Mouse (Mus musculus): ENCODE measurements around the gene Rps27a. TPM values are rescaled to one million over a fixed set of nuclear protein-coding genes. Genes with fewer than 3 reads are reported as not detected.
A peak's percentile ranks its signal among the peaks of the same experiment; 100 is the strongest.
"Not testable (repeated sequence)": the region's sequence is repeated elsewhere in the genome, so short reads cannot be mapped to it uniquely, and the experiment has no call there.

Gene Rps27a
- polyA plus RNA-seq, 1 experiment from 2014 or later, result 696 TPM

DNA sequence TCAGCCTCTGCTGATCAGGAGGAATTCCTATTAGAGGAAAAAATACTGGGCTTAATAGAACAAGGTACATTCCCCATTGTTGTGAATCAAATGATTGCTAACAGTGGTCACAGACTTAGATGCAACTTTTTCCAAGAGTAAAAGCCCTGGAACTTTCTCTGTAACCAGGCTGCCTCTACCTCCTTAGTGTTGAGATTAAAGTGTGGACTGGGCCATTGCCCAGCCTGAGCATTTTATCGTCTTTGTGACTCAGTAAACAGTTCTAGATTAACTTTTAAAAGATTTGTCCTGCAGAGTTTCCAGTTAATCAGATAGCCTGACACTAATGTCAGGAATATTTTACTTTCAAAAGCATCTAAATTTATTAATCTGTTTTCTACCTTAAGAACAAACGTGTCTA is 1.1 kb downstream of the Rps27a start:
- WGBS, result 21% methylated on average over 2 of the region's 2 CpGs
- Histone ChIP-seq H3K36me3 (peaks cover 37% of the 10 kb centered on the region), H3K27ac (no peak overlapping the region), H3K27me3 (no peaks in the 10 kb centered on the region), H3K4me2 (replicated peaks) (peak overlapping the region; percentile 73), H3K9ac (replicated peaks) (peak overlapping the region; percentile 83), H3K4me3 (replicated peaks) (peak overlapping the region; percentile 73), H3K9me3 (no peaks in the 10 kb centered on the region), H3K4me1 (replicated peaks) (peaks cover 17% of the 10 kb centered on the region)
- ATAC-seq, result no peak

GRCm38 (mm10) chr11:29546297-29546696 is 1.6 kb downstream of the Rps27a start:
- peak overlapping the region; percentile 73 for H3K4me2 ChIP-seq (replicated peaks)
- not testable (repeated sequence) for ATAC-seq

GRCm38 (mm10) chr11:29545150-29545752 is 2.7 kb downstream of the Rps27a start:
- H3K27ac ChIP-seq; H3K9ac ChIP-seq (replicated peaks); H3K9me3 ChIP-seq; H3K4me2 ChIP-seq (replicated peaks); H3K27me3 ChIP-seq; ATAC-seq; H3K4me3 ChIP-seq (replicated peaks): not testable (repeated sequence)
- H3K4me1 ChIP-seq (replicated peaks), result peaks cover 17% of the 10 kb centered on the region
- peaks cover 49% of the 10 kb centered on the region for H3K36me3 ChIP-seq
- 89% methylated on average over 4 of the region's 4 CpGs for WGBS

More at GRCm38 (mm10) chr11:29546297-29546696, 1.6 kb downstream of the Rps27a start:
- Histone ChIP-seq H3K4me3 (replicated peaks) (peak overlapping the region; percentile 73), H3K9ac (replicated peaks) (peak overlapping the region; percentile 83; the same call in 1 of the 2 replicates), H3K4me1 (replicated peaks) (peaks cover 17% of the 10 kb centered on the region), H3K36me3 (peaks cover 41% of the 10 kb centered on the region)
- H3K9me3 ChIP-seq, H3K27me3 ChIP-seq, H3K27ac ChIP-seq: not testable (repeated sequence)
- WGBS, result 98% methylated on average over 2 of the region's 2 CpGs

DNA sequence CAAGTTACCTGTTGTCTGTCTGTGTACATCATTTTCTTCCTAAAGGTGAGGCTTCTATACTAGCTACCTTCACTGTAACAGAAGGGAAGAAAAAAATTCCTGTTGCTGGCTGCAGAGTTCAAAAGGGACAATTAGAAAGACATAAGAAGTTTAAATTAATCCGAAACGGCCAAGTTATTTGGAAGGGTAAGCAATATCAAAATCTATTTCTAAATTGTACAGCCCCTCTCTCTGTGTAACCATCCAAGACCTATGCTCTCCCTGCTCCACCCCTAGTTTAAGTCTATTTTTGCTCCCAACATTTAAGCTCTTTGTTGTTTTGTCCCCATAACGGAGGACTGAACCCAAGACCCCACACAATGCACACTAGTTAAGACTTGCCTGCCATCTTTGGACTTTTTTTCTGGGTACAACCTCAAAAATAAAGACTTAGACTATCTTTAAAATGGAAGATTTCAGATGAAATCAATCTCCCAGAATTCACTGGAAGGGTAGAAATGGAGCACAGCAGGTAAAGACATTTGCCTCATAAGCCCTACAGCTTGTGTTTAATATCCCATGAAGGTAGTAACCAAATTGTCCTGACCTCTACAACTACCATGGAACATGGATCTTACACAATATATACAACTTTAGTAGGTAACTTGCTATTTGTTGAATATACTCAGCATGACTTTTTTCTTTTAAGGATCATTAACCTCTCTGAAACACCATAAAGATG is 3.5 kb downstream of the Rps27a start:
- Histone ChIP-seq H3K4me3 (replicated peaks) (no peak overlapping the region), H3K36me3 (peaks cover 52% of the 10 kb centered on the region), H3K4me1 (replicated peaks) (peaks cover 17% of the 10 kb centered on the region), H3K4me2 (replicated peaks) (no peak overlapping the region), H3K27me3 (no peaks in the 10 kb centered on the region), H3K27ac (no peak overlapping the region), H3K9ac (replicated peaks) (no peak overlapping the region), H3K9me3 (no peaks in the 10 kb centered on the region)
- WGBS, result 88% methylated on average over 3 of the region's 3 CpGs
- ATAC-seq, result no peak

DNA sequence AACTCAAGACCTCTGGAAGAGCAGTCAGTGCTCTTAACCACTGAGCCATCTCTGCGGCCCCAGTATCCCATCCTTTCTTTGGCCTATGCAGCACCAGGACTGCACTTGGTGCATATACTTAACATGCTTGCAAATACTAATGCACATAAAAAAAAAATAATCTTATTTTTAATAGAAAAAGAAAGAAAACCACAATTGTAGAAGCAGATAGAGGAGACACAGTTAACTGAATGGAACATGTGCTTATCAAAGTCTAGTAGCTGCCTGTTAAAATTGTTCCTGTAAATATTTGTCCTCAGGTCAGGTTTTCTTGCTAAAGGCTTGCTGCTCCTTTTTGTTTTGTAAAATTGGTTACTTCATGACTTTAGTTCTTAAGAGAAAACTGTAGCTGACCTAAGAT is 9.7 kb downstream of the Rps27a start:
- H3K36me3 ChIP-seq, result peaks cover 69% of the 10 kb centered on the region
- no peaks in the 10 kb centered on the region for H3K27me3 ChIP-seq
- ATAC-seq, result no peak
- H3K9ac ChIP-seq (replicated peaks), result no peak overlapping the region
- 97% methylated on average over 1 of the region's 1 CpGs for WGBS
- no peaks in the 10 kb centered on the region for H3K9me3 ChIP-seq
- no peak overlapping the region for H3K4me3 ChIP-seq (replicated peaks)
- no peak overlapping the region for H3K4me2 ChIP-seq (replicated peaks)
- H3K27ac ChIP-seq, result no peak overlapping the region
- no peaks in the 10 kb centered on the region for H3K4me1 ChIP-seq (replicated peaks)

- H3K27me3 ChIP-seq, result no peaks in the 10 kb centered on the region
- H3K4me1 ChIP-seq (replicated peaks), result peaks cover 24% of the 10 kb centered on the region
- 3% methylated on average over 47 of the region's 47 CpGs for WGBS
- no peaks in the 10 kb centered on the region for H3K9me3 ChIP-seq
- peak; percentile 98 for ATAC-seq
- peaks cover 14% of the 10 kb centered on the region for H3K36me3 ChIP-seq
- peak within 1 kb of the TSS; percentile 83 for H3K27ac ChIP-seq
- peak within 1 kb of the TSS; percentile 61 for H3K4me3 ChIP-seq (replicated peaks)
- H3K4me2 ChIP-seq (replicated peaks), result peak within 1 kb of the TSS; percentile 72
- peak within 1 kb of the TSS; percentile 86 for H3K9ac ChIP-seq (replicated peaks)
Observed at GRCm38 (mm10) chr11:29525988-29526794, 21.7 kb downstream of the Rps27a start, which contains the start of gene Mtif2. Gene Mtif2 (plus strand): TSS chr11:29526408.

- Histone ChIP-seq H3K9ac (replicated peaks) (peak within 1 kb of the TSS; percentile 70), H3K4me2 (replicated peaks) (peak within 1 kb of the TSS; percentile 63), H3K27ac (peak within 1 kb of the TSS; percentile 69), H3K36me3 (peaks cover 13% of the 10 kb centered on the region; the same call in 1 of the 2 replicates), H3K4me1 (replicated peaks) (peaks cover 10% of the 10 kb centered on the region), H3K27me3 (no peaks in the 10 kb centered on the region), H3K4me3 (replicated peaks) (peak within 1 kb of the TSS; percentile 60), H3K9me3 (no peaks in the 10 kb centered on the region)
- ATAC-seq, result peak; percentile 99
- 3% methylated on average over 40 of the region's 40 CpGs for WGBS
Observed at GRCm38 (mm10) chr11:29514682-29515412, 33.1 kb downstream of the Rps27a start, which contains the start of gene Prorsd1. Gene Prorsd1 (minus strand): TSS chr11:29515033.

DNA sequence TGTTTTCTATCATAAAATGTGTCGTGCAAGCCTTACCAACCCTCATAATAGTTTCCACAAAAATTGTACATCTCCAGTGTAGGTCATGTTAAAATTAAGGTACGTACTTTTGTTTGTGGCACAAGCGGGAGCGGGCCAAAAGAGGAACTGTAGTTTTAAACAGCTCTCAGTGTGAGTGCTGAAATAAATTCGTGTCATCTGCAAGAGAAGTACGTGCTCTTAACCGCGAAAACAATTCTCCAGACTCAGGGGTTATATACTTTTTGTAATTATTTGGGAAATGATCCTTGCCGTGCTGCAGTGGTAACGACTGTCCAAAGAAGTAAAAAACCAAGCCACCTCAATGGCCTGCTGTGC is 33.6 kb downstream of the Rps27a start:
- Histone ChIP-seq H3K4me3 (replicated peaks) (peak overlapping the region; percentile 60), H3K9me3 (no peaks in the 10 kb centered on the region), H3K36me3 (peaks cover 15% of the 10 kb centered on the region; the same call in 1 of the 2 replicates), H3K27ac (peak overlapping the region; percentile 69; the same call in 1 of the 2 replicates), H3K27me3 (no peaks in the 10 kb centered on the region), H3K4me2 (replicated peaks) (peak overlapping the region; percentile 63), H3K4me1 (replicated peaks) (peaks cover 10% of the 10 kb centered on the region), H3K9ac (replicated peaks) (peak overlapping the region; percentile 70)
- ATAC-seq, result 0 out of 2 replicates have a peak, but pooled peaks have one; percentile 1
- 32% methylated on average over 10 of the region's 10 CpGs for whole genome bisulfite sequencing

GRCm38 (mm10) chr11:29512818-29513535 is 34.9 kb downstream of the Rps27a start:
- peaks cover 15% of the 10 kb centered on the region; the same call in 1 of the 2 replicates for H3K36me3 ChIP-seq
- ATAC-seq, result no peak
- no peak overlapping the region for H3K27ac ChIP-seq
- H3K9ac ChIP-seq (replicated peaks), result no peak overlapping the region
- H3K27me3 ChIP-seq, result no peaks in the 10 kb centered on the region
- H3K4me2 ChIP-seq (replicated peaks), result no peak overlapping the region
- no peak overlapping the region for H3K4me3 ChIP-seq (replicated peaks)
- 89% methylated on average over 4 of the region's 4 CpGs for WGBS
- no peaks in the 10 kb centered on the region for H3K9me3 ChIP-seq
- peaks cover 10% of the 10 kb centered on the region for H3K4me1 ChIP-seq (replicated peaks)

DNA sequence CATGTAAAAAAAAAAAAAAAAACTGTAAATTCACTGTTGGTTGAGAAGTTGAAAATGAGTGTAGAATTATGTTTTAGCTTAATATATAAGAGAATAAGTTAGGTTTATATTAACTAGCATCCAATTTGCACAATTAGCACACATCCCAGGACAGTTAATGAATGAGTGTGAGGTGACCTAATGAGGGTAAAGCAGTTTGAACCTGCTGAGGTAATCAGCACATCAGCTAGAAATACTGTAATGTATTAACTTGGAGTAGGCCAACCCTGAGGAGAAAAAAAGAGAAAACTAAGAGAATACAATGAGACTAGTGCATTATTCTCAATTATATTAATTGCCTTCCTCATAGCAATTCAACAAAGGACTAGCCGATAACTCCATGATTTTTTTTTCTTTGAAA is 38.5 kb downstream of the Rps27a start:
- H3K4me1 ChIP-seq (replicated peaks), result peaks cover 8% of the 10 kb centered on the region
- H3K36me3 ChIP-seq, result peaks cover 28% of the 10 kb centered on the region
- H3K27me3 ChIP-seq, result no peaks in the 10 kb centered on the region
- no peak overlapping the region for H3K4me3 ChIP-seq (replicated peaks)
- no peak overlapping the region for H3K9ac ChIP-seq (replicated peaks)
- H3K9me3 ChIP-seq, result no peaks in the 10 kb centered on the region
- H3K27ac ChIP-seq, result no peak overlapping the region
- WGBS, result 97% methylated on average over 1 of the region's 1 CpGs
- ATAC-seq, result no peak
- H3K4me2 ChIP-seq (replicated peaks), result no peak overlapping the region
